8 mouse cellular contexts compared by ENCODE assay signal in the genomic region with DNA sequence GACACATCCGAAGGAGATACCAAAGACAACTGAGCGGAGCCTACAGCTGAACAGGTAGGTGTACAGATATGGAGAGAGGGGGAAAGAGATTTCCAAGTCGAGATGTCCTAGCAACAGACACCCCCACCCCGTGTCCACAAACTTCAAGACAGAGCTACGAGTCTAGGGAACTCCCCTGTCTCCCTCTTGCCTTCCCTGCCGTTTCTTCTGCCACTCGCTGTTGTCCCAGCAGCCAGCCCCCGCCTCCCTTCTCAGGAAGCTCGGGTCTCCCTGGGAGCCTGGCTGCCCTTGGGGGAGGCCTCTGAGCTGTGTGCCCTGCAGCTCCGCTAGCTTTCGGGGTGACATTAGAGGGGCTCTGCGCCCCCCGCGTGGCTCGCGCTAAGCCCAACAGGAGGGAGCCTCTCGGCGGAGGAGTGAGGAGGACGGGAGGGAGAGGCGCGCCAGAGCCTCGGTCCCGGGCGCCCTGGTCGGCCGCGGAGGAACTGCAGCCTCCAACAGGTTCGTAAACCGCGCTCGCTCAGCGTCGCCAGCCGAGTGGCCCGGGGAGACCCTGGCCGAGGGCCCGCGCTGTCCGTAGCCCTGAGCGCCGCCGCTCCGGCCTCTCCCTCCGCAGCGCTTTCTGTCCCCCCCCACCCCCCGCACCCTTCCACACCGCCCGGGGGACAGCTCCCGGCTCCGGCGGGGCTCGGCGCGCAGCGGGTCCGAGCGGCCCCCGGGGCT.
DNase-seq lines count a peak whose midpoint lies in the region; ATAC-seq and TF ChIP-seq lines count a peak whose summit lies in the region.

No protein-coding gene starts in this region.

- TF ChIP-seq CTCF in cerebellum, adult 2 months (IDR thresholded peaks at IDR 0.05; ENCODE audit: borderline replicate concordance, insufficient read depth, low read depth, low read length): no peak

- no peaks in the 10 kb centered on the region for H3K9me3 ChIP-seq in intestine, embryonic 16.5 days (ENCODE audit: control insufficient read depth, low read length)
- H3K9me3 ChIP-seq in liver, embryonic 11.5 days (ENCODE audit: control insufficient read depth, low read length): no peaks in the 10 kb centered on the region
- no peaks in the 10 kb centered on the region for H3K9me3 ChIP-seq in neural tube, embryonic 13.5 days

- peak overlapping the region; percentile 92 for H3K4me3 ChIP-seq in cerebellum, adult 2 months (replicated peaks; ENCODE audit: insufficient read depth, low read depth, low read length)
- H3K4me3 ChIP-seq in intestine, embryonic 16.5 days (ENCODE audit: low read length): peak overlapping the region; percentile 79
- H3K4me3 ChIP-seq in liver, embryonic 11.5 days (ENCODE audit: low read depth, low read length): peak overlapping the region; percentile 71
- peak overlapping the region; percentile 75 for H3K4me3 ChIP-seq in neural tube, embryonic 13.5 days

- peak overlapping the region; percentile 100 for H3K27ac ChIP-seq in cerebellum, adult 2 months (ENCODE audit: insufficient read depth, low read length)
- H3K27ac ChIP-seq in intestine, embryonic 16.5 days (ENCODE audit: low read length): peak overlapping the region; percentile 99
- H3K27ac ChIP-seq in liver, embryonic 11.5 days (ENCODE audit: low read depth, low read length): peak overlapping the region; percentile 94
- H3K27ac ChIP-seq in neural tube, embryonic 13.5 days (replicated peaks): peak overlapping the region; percentile 99

- H3K4me2 ChIP-seq in intestine, embryonic 16.5 days (ENCODE audit: low read depth, low read length): peak overlapping the region; percentile 94
- H3K4me2 ChIP-seq in liver, embryonic 11.5 days: peak overlapping the region; percentile 90
- peak overlapping the region; percentile 77 for H3K4me2 ChIP-seq in neural tube, embryonic 13.5 days

- peak; percentile 65 for DNase-seq in right cerebral cortex, adult 18-20 months
- no peak for DNase-seq in right cerebral cortex, postnatal 36 days (ENCODE audit: low spot score in 2 of 2)
- peak; percentile 69 to 79 for DNase-seq in cerebellum, adult 2 months
- DNase-seq in forelimb bud, embryonic 11.5 days (ENCODE audit: low read depth, low spot score): peak; percentile 29
- DNase-seq in liver, embryonic 11.5 days (ENCODE audit: low spot score): peak; percentile 70
- peak; percentile 38 for DNase-seq in thymus, postnatal 4 days

- H3K36me3 ChIP-seq in intestine, embryonic 16.5 days (ENCODE audit: control insufficient read depth, insufficient read depth, low read length): no peaks in the 10 kb centered on the region
- no peaks in the 10 kb centered on the region for H3K36me3 ChIP-seq in liver, embryonic 11.5 days (ENCODE audit: control insufficient read depth, insufficient read depth, low read length)
- H3K36me3 ChIP-seq in neural tube, embryonic 13.5 days: no peaks in the 10 kb centered on the region

- WGBS in cerebellum, adult 2 months: under 1% methylated on average over 57 of the region's 58 CpGs
- WGBS in intestine, embryonic 16.5 days: 1% methylated on average over 46 of the region's 58 CpGs
- WGBS in liver, embryonic 11.5 days: 2% methylated on average over 58 of the region's 58 CpGs
- 1% methylated on average over 58 of the region's 58 CpGs for WGBS in neural tube, embryonic 13.5 days

- TF ChIP-seq POLR2A in cerebellum, adult 2 months (IDR thresholded peaks at IDR 0.05; ENCODE audit: borderline replicate concordance, insufficient read depth, low read length): 0 out of 2 replicates have a peak, but pooled peaks have one; percentile 1

- H3K9ac ChIP-seq in intestine, embryonic 16.5 days (ENCODE audit: low read depth, low read length): peak overlapping the region; percentile 92
- H3K9ac ChIP-seq in liver, embryonic 11.5 days (ENCODE audit: low read depth, low read length): peak overlapping the region; percentile 74
- H3K9ac ChIP-seq in neural tube, embryonic 13.5 days: peak overlapping the region; percentile 95

- ATAC-seq in intestine, embryonic 16.5 days: peak; percentile 75
- peak; percentile 43 for ATAC-seq in liver, embryonic 11.5 days (replicated peaks; ENCODE audit: low FRiP score)
- peak; percentile 62 for ATAC-seq in neural tube, embryonic 13.5 days (ENCODE audit: low read depth)

- peaks cover 47% of the 10 kb centered on the region for H3K4me1 ChIP-seq in cerebellum, adult 2 months (ENCODE audit: control insufficient read depth, insufficient read depth, low read length)
- peaks cover 11% of the 10 kb centered on the region; the same call in 1 of the 2 replicates for H3K4me1 ChIP-seq in intestine, embryonic 16.5 days (ENCODE audit: control insufficient read depth, insufficient read depth, low read length)
- H3K4me1 ChIP-seq in liver, embryonic 11.5 days (replicated peaks; ENCODE audit: control insufficient read depth, insufficient read depth, low read length): peaks cover 3% of the 10 kb centered on the region; the same call in 1 of the 2 replicates
- H3K4me1 ChIP-seq in neural tube, embryonic 13.5 days (replicated peaks): peaks cover 32% of the 10 kb centered on the region

- H3K27me3 ChIP-seq in cerebellum, adult 2 months (ENCODE audit: control insufficient read depth, insufficient read depth, low read length): no peaks in the 10 kb centered on the region
- no peaks in the 10 kb centered on the region for H3K27me3 ChIP-seq in intestine, embryonic 16.5 days (replicated peaks; ENCODE audit: control insufficient read depth, insufficient read depth, low read length)
- H3K27me3 ChIP-seq in liver, embryonic 11.5 days (replicated peaks; ENCODE audit: control insufficient read depth, insufficient read depth, low read length): peaks cover 27% of the 10 kb centered on the region
- no peaks in the 10 kb centered on the region for H3K27me3 ChIP-seq in neural tube, embryonic 13.5 days

Comparison
In these comparisons a context has a peak if more than half of its experiments do, and no peak if none do; other contexts are left out.
1. DNase-seq: peak in right cerebral cortex, adult 18-20 months (single experiment), cerebellum, adult 2 months (2 of 2), forelimb bud, embryonic 11.5 days (single experiment), liver, embryonic 11.5 days (single experiment) and thymus, postnatal 4 days (single experiment); none in right cerebral cortex, postnatal 36 days (0 of 2).
2. Peak in every context shown above with its lines, with median percentiles within 50 percentile points of each other: H3K27ac ChIP-seq, H3K4me3 ChIP-seq, ATAC-seq, H3K4me2 ChIP-seq and H3K9ac ChIP-seq.